Mouse (Mus musculus) heart, adult 2 months (tissue): ENCODE measurements around the gene Ntf5. TPM values are rescaled to one million over a fixed set of nuclear protein-coding genes. Genes with fewer than 3 reads are reported as not detected.
A peak's percentile ranks its signal among the peaks of the same experiment; 100 is the strongest.
"Not testable (repeated sequence)": the region's sequence is repeated elsewhere in the genome, so short reads cannot be mapped to it uniquely, and the experiment has no call there.

Experiments used
- DNase-seq, 2 experiments: peaks; one replicate each; pipeline ENCODE4 v3.0.0; 2021
- H3K27ac ChIP-seq: fragments of 200-600 bp; 2 replicates; pipeline ENCODE4 v1.8.1; 2022
- H3K27me3 ChIP-seq: fragments of 200-500 bp; 2 replicates; pipeline ENCODE4 v1.6.1; 2012; ENCODE audit warnings: mild to moderate bottlenecking, low read length, inconsistent platforms, mixed read lengths; ENCODE audit not compliant: control insufficient read depth, insufficient read depth
- H3K36me3 ChIP-seq: fragments of 200-500 bp; 2 replicates; pipeline ENCODE4 v1.6.1; 2012; ENCODE audit warnings: low read length, inconsistent platforms; ENCODE audit not compliant: control insufficient read depth, insufficient read depth
- H3K4me1 ChIP-seq: fragments of 200-500 bp; 2 replicates; pipeline ENCODE4 v1.6.1; 2011; ENCODE audit warnings: low read length; ENCODE audit not compliant: control insufficient read depth, insufficient read depth
- H3K4me3 ChIP-seq: fragments of 200-600 bp; 2 replicates; pipeline ENCODE4 v1.8.1; 2022
- H3K79me2 ChIP-seq: fragments of 200-500 bp; replicated peaks from 2 replicates; pipeline ENCODE4 v1.6.1; 2012; ENCODE audit warnings: mild to moderate bottlenecking, inconsistent platforms, low read length, moderate library complexity, mixed read lengths; ENCODE audit not compliant: control insufficient read depth, insufficient read depth
- H3K9ac ChIP-seq: fragments of 200-500 bp; 2 replicates; pipeline ENCODE4 v1.6.1; 2012; ENCODE audit warnings: low read depth, mild to moderate bottlenecking, control low read depth, inconsistent platforms, low read length, mixed read lengths
- CTCF ChIP-seq: fragments of 200-600 bp; IDR thresholded peaks from 2 replicates; pipeline ENCODE4 v1.8.1; 2022; ENCODE audit warnings: antibody characterized with exemption, mild to moderate bottlenecking, moderate library complexity
- EP300 ChIP-seq: fragments of 200-500 bp; IDR thresholded peaks from 2 replicates; pipeline ENCODE4 v1.6.1; 2011; ENCODE audit warnings: low read depth, low read length, control low read depth; ENCODE audit not compliant: insufficient read depth
- POLR2A ChIP-seq: fragments of 200-500 bp; IDR thresholded peaks from 2 replicates; pipeline ENCODE4 v1.6.1; 2011; ENCODE audit warnings: mild to moderate bottlenecking, low read depth, low read length, control low read depth; ENCODE audit not compliant: insufficient read depth
- WGBS: fragments of 180-500 bp; shearing (Covaris S2); methylation state at CpG from one replicate; pipeline ENCODE4 v1.1.7; 2018; 5-methylcytosine and 5-hydroxymethylcytosine counted together
- intact Hi-C: fragments of 180-260 bp; cut with DNase I; formaldehyde crosslinking; loops from one replicate; pipeline ENCODE4 v1.15.1; 2025
- polyA plus RNA-seq: library from polyadenylated mRNA; depleted of rRNA; stranded (reverse); fragments of >200 nt; gene quantifications from 2 replicates; pipeline ENCODE4 v1.2.3, GENCODE M21; 2012
- total RNA-seq, 2 experiments: library from RNA; stranded (reverse); gene quantifications; 2 replicates each; pipeline ENCODE4 v1.2.3; 2021

Ntf5 gene
- total and polyA plus RNA-seq, 3 experiments = 0.11 to 0.50 (median 0.43) TPM

GRCm38 (mm10) chr7:45461781-45462180 is 48.3 kb downstream of the Ntf5 start:
- WGBS = 93% methylated on average over 4 of the region's 4 CpGs
- Histone ChIP-seq H3K4me3 (no peak overlapping the region), H3K27me3 (no peaks in the 10 kb centered on the region), H3K79me2 (no peaks in the 10 kb centered on the region), H3K27ac (no peak overlapping the region), H3K9ac (no peak overlapping the region), H3K4me1 (peaks cover 17% of the 10 kb centered on the region), H3K36me3 (peaks cover 12% of the 10 kb centered on the region)
- TF ChIP-seq EP300 = no peak
- no peak for TF ChIP-seq POLR2A
- no peak for TF ChIP-seq CTCF
- intact Hi-C loops = loop anchor here (5.0 to 10.0 kb wide), 2 partner anchors 241 to 343 kb away; no protein-coding TSS in a partner anchor
- DNase-seq = no peak

DNA sequence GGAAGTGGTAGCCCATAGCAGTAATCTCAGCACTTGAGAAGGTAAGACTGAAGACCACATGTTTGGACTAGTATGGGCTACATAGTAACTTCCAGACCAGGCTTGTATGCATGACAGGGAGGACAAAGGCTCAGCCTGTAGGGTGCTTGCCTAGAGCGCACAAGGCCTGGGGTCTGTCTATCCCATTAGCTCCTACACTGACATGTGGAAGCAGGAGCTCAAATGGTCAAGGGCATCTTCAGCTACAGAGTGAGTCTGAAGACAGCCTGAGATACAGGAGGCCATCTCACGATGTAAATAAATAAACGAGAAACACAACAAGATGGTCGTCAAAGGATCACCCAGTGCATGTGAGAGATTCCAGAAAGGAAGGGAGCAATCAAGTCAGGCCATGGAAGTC is 48.8 kb downstream of the Ntf5 start:
- Histone ChIP-seq H3K36me3 (peaks cover 12% of the 10 kb centered on the region), H3K9ac (no peak overlapping the region), H3K79me2 (no peaks in the 10 kb centered on the region), H3K4me1 (peaks cover 14% of the 10 kb centered on the region), H3K4me3 (no peak overlapping the region), H3K27me3 (no peaks in the 10 kb centered on the region), H3K27ac (no peak overlapping the region)
- intact Hi-C loops = loop anchor here (5.0 to 10.0 kb wide), 2 partner anchors 240 to 342 kb away; no protein-coding TSS in a partner anchor
- WGBS = 85% methylated on average over 4 of the region's 4 CpGs
- TF ChIP-seq CTCF (no peak), EP300 (no peak), POLR2A (no peak)
- no peak for DNase-seq

GRCm38 (mm10) chr7:45462868-45463267 is 49.4 kb downstream of the Ntf5 start:
- TF ChIP-seq CTCF = peak; percentile 53
- H3K27ac ChIP-seq, H3K36me3 ChIP-seq, H3K4me3 ChIP-seq, H3K79me2 ChIP-seq, H3K27me3 ChIP-seq, H3K9ac ChIP-seq, DNase-seq: not testable (repeated sequence)
- WGBS = 77% methylated on average over 4 of the region's 4 CpGs
- H3K4me1 ChIP-seq = peaks cover 11% of the 10 kb centered on the region
- intact Hi-C loops = loop anchor here (5.0 to 10.0 kb wide), 2 partner anchors 239 to 342 kb away; no protein-coding TSS in a partner anchor

DNA sequence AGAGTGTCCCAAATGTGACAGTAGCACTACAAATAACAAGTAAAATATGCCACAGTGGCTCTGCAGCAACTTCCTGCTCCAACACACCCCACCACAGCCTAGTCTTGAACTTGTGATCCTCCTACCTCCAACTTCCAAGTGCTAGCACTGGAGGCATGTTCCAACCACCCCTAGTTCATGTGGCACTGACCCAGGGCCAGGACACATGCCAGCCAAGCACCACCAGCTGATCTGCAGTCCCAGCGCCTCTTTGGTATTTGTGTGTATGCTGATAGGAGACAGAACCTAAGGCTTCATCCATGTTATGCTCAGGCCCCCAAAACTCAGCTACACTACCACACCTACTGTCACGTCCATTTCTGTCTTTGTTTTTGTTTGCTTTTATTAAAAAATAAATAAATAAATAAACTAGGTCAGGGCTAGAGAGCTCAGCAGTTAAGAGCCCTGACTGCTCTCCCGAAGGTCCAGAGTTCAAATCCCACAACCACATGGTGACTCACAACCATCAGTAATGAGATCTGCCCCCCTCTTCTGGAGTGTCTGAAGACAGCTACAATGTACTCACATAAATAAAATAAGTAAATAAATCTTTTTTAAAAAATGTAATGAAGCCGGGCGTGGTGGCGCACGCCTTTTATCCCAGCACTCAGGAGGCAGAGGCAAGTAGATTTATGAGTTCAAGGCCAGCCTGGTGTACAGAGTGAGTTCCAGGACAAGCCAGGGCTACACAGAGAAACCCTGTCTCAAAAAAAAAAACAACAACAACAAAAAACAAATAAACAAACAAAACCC is 50.7 kb downstream of the Ntf5 start:
- TF ChIP-seq EP300 (no peak), CTCF (no peak), POLR2A (no peak)
- DNase-seq = no peak
- WGBS = 93% methylated on average over 7 of the region's 7 CpGs
- no peaks in the 10 kb centered on the region for H3K27me3 ChIP-seq
- H3K36me3 ChIP-seq = no peaks in the 10 kb centered on the region
- no peak overlapping the region for H3K4me3 ChIP-seq
- no peaks in the 10 kb centered on the region for H3K79me2 ChIP-seq
- intact Hi-C loops = loop anchor here (5.0 to 10.0 kb wide), 2 partner anchors 238 to 341 kb away; no protein-coding TSS in a partner anchor
- peaks cover 11% of the 10 kb centered on the region for H3K4me1 ChIP-seq
- H3K27ac ChIP-seq = no peak overlapping the region
- no peak overlapping the region for H3K9ac ChIP-seq

GRCm38 (mm10) chr7:45465112-45465511 is 51.6 kb downstream of the Ntf5 start:
- Histone ChIP-seq H3K27ac (no peak overlapping the region), H3K27me3 (no peaks in the 10 kb centered on the region), H3K4me1 (peaks cover 11% of the 10 kb centered on the region), H3K4me3 (no peak overlapping the region), H3K9ac (no peak overlapping the region), H3K79me2 (no peaks in the 10 kb centered on the region), H3K36me3 (no peaks in the 10 kb centered on the region)
- no peak for DNase-seq
- TF ChIP-seq CTCF = no peak
- no peak for TF ChIP-seq POLR2A
- TF ChIP-seq EP300 = no peak
- 95% methylated on average over 12 of the region's 12 CpGs for WGBS
- intact Hi-C loops = loop anchor here (10.0 kb wide), 1 partner anchor 340 kb away; no protein-coding TSS in a partner anchor

DNA sequence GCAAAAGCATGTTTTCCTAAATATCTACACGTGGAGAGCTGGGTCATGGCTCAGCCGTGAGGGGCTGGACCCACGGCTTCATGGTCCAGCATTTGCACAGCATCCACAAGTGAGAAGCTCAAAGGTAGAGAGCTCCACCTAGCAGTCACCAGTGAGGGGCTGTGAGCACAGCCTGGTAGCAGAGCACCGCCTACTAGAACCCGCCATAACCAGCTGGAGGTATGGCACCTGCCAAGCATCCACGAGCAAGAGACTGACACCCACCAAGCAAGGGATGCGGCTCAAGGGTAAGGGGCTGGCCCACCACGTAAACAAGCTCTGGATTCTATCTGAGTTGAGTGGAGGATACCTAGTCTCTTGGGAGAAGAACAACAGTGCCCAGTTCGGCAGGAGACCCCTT is 52.1 kb downstream of the Ntf5 start:
- DNase-seq = no peak

More for the DNA sequence above, 52.1 kb downstream of the Ntf5 start:
- intact Hi-C loops = loop anchor here (10.0 kb wide), 1 partner anchor 339 kb away; no protein-coding TSS in a partner anchor
- Histone ChIP-seq H3K36me3 (no peaks in the 10 kb centered on the region), H3K9ac (no peak overlapping the region), H3K27ac (no peak overlapping the region; the same call in 1 of the 2 replicates), H3K79me2 (no peaks in the 10 kb centered on the region), H3K27me3 (no peaks in the 10 kb centered on the region), H3K4me1 (peaks cover 8% of the 10 kb centered on the region), H3K4me3 (no peak overlapping the region; the same call in 1 of the 2 replicates)
- no peak for TF ChIP-seq EP300
- TF ChIP-seq CTCF = 0 out of 2 replicates have a peak, but pooled peaks have one; percentile 14
- TF ChIP-seq POLR2A = no peak
- WGBS = 78% methylated on average over 9 of the region's 9 CpGs
